In genomic region chr9:6235982-6236381, GRCm38 (mm10) we compare ENCODE assay signal across 4 mouse cellular contexts. TPM values are rescaled to one million over a fixed set of nuclear protein-coding genes. Genes with fewer than 3 reads are reported as not detected.
"Had no signal": no experiment of that assay in that cellular context is flagged by ENCODE, and none has a peak within 500 bp of the region (broad histone marks: within the 10 kb centered on the region; RNA-seq: fewer than 3 reads in every experiment).

No protein-coding gene starts in this region.

RNA-seq across cellular contexts. Expression of gene Ddi1, which starts 33.7 kb away (rescaled TPM):
- polyA plus RNA-seq: heart, adult 2 months; kidney, adult 2 months; large intestine, adult 2 months; liver, adult 2 months had no signal
